8 mouse cellular contexts compared by ENCODE assay signal in the genomic region with DNA sequence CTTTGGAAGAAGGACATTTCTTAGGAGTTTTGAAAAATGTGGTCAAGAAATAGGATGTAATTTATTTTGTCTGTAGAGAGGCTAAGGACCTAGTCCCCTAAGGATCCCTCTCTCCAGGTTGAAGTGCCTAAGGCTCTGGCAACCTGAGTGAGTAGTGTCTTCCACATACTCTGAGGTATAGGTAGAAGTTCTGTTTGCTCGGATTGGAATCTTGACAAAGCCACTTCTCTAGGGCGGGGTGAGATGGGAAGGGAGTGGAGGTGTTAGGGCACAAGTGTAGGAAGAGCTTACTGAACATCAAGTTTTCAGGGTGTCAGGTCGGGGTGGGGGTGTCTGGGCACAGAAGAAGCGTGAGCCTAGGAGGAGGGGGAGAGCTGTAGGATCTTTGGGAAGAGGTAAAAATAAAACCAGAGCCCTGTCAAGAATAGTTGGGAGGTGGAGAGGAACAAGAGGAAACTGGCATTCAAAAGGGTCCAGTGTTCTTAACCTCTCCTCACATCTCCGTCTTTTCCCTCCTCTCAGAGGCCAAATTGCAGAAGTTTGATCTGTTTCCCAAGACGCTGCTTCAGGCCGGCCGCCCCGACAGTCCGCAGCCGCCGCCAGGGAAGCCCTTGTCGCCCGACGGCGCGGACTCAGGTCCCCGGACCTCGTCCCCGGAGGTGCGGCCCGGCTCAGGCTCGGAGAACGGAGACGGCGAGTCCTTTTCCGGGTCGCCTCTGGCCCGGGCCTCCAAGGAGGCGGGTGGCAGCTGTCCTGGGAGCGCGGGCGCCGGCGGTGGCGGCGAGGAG. TPM values are rescaled to one million over a fixed set of nuclear protein-coding genes. Genes with fewer than 3 reads are reported as not detected.
DNase-seq lines count a peak whose midpoint lies in the region; ATAC-seq and TF ChIP-seq lines count a peak whose summit lies in the region.
"Had no signal": no experiment of that assay in that cellular context is flagged by ENCODE, and none has a peak within 500 bp of the region (broad histone marks: within the 10 kb centered on the region; RNA-seq: fewer than 3 reads in every experiment).

No protein-coding gene starts in this region.

- H3K9ac ChIP-seq in lung, embryonic 14.5 days: no peak overlapping the region
- no peak overlapping the region for H3K9ac ChIP-seq in embryonic facial prominence, embryonic 15.5 days
- H3K9ac ChIP-seq in intestine, embryonic 16.5 days (ENCODE audit: low read depth, low read length): no peak overlapping the region

- H3K36me3 ChIP-seq in lung, embryonic 14.5 days (ENCODE audit: insufficient read depth): no peaks in the 10 kb centered on the region
- H3K36me3 ChIP-seq in embryonic facial prominence, embryonic 15.5 days: no peaks in the 10 kb centered on the region
- H3K36me3 ChIP-seq in intestine, embryonic 16.5 days (ENCODE audit: control insufficient read depth, insufficient read depth, low read length): no peaks in the 10 kb centered on the region
- no peaks in the 10 kb centered on the region for H3K36me3 ChIP-seq in small intestine, adult 2 months (ENCODE audit: control insufficient read depth, insufficient read depth, low read length)

- no peak for TF ChIP-seq POLR2A in small intestine, adult 2 months (IDR thresholded peaks at IDR 0.05; ENCODE audit: low read depth, low read length)

- no peaks in the 10 kb centered on the region for H3K4me1 ChIP-seq in lung, embryonic 14.5 days (ENCODE audit: insufficient read depth)
- peaks cover 51% of the 10 kb centered on the region for H3K4me1 ChIP-seq in embryonic facial prominence, embryonic 15.5 days
- peaks cover 27% of the 10 kb centered on the region for H3K4me1 ChIP-seq in intestine, embryonic 16.5 days (ENCODE audit: control insufficient read depth, insufficient read depth, low read length)
- H3K4me1 ChIP-seq in small intestine, adult 2 months (ENCODE audit: control insufficient read depth, insufficient read depth, insufficient read length, low read length): peaks cover 29% of the 10 kb centered on the region

- no peak for ATAC-seq in lung, embryonic 14.5 days (ENCODE audit: insufficient read depth)
- no peak for ATAC-seq in embryonic facial prominence, embryonic 15.5 days (ENCODE audit: insufficient number of reproducible peaks, low FRiP score, low TSS enrichment, low read depth)
- ATAC-seq in intestine, embryonic 16.5 days: no peak

- H3K9me3 ChIP-seq in lung, embryonic 14.5 days (ENCODE audit: low read depth, low read length): no peaks in the 10 kb centered on the region
- no peaks in the 10 kb centered on the region for H3K9me3 ChIP-seq in embryonic facial prominence, embryonic 15.5 days (replicated peaks)
- H3K9me3 ChIP-seq in intestine, embryonic 16.5 days (ENCODE audit: control insufficient read depth, low read length): no peaks in the 10 kb centered on the region; the same call in 1 of the 2 replicates

- H3K4me3 ChIP-seq in lung, embryonic 14.5 days (ENCODE audit: low read depth, low read length): peak overlapping the region; percentile 32
- H3K4me3 ChIP-seq in embryonic facial prominence, embryonic 15.5 days (replicated peaks): peak overlapping the region; percentile 46
- peak overlapping the region; percentile 39 for H3K4me3 ChIP-seq in intestine, embryonic 16.5 days (ENCODE audit: low read length)
- peak overlapping the region; percentile 41 for H3K4me3 ChIP-seq in small intestine, adult 2 months (ENCODE audit: low read depth, low read length)

- no peak overlapping the region for H3K27ac ChIP-seq in lung, embryonic 14.5 days (ENCODE audit: low read depth)
- H3K27ac ChIP-seq in embryonic facial prominence, embryonic 15.5 days (replicated peaks): no peak overlapping the region
- no peak overlapping the region for H3K27ac ChIP-seq in intestine, embryonic 16.5 days (ENCODE audit: low read length)
- H3K27ac ChIP-seq in small intestine, adult 2 months (ENCODE audit: insufficient read depth, low read depth, low read length): no peak overlapping the region

- DNase-seq in lung, embryonic 14.5 days: no peak
- DNase-seq in lung, adult 18-20 months: no peak
- no peak for DNase-seq in MN1 (ENCODE audit: low spot score)
- no peak for DNase-seq in left cerebral cortex, postnatal 14 days (ENCODE audit: low spot score in 2 of 2)

- 3% methylated on average over 37 of the region's 37 CpGs for WGBS in lung, embryonic 14.5 days
- WGBS in embryonic facial prominence, embryonic 15.5 days: 8% methylated on average over 37 of the region's 37 CpGs
- WGBS in intestine, embryonic 16.5 days: 2% methylated on average over 37 of the region's 37 CpGs
- 4% methylated on average over 37 of the region's 37 CpGs for WGBS in small intestine, adult 2 months

- H3K4me2 ChIP-seq in lung, embryonic 14.5 days: peak overlapping the region; percentile 57
- H3K4me2 ChIP-seq in embryonic facial prominence, embryonic 15.5 days (replicated peaks): peak overlapping the region; percentile 64
- H3K4me2 ChIP-seq in intestine, embryonic 16.5 days (ENCODE audit: low read depth, low read length): peak overlapping the region; percentile 52; the same call in 1 of the 2 replicates

- intact Hi-C loops in left cerebral cortex, postnatal 14 days (cut with DNase I): loop anchor here (5.0 kb wide), 2 partner anchors 219 to 306 kb away; no protein-coding TSS in a partner anchor

- H3K27me3 ChIP-seq in lung, embryonic 14.5 days (ENCODE audit: insufficient read depth, low read length): peaks cover 99% of the 10 kb centered on the region
- peaks cover 98% of the 10 kb centered on the region for H3K27me3 ChIP-seq in embryonic facial prominence, embryonic 15.5 days
- peaks cover 95% of the 10 kb centered on the region for H3K27me3 ChIP-seq in intestine, embryonic 16.5 days (replicated peaks; ENCODE audit: control insufficient read depth, insufficient read depth, low read length)
- peaks cover 97% of the 10 kb centered on the region for H3K27me3 ChIP-seq in small intestine, adult 2 months (ENCODE audit: control insufficient read depth, insufficient read depth, low read length)

- TF ChIP-seq CTCF in lung, embryonic 14.5 days (IDR thresholded peaks at IDR 0.05; ENCODE audit: low read depth): no peak
- no peak for TF ChIP-seq CTCF in small intestine, adult 2 months (IDR thresholded peaks at IDR 0.05; ENCODE audit: extremely low read depth, insufficient read length, insufficient replicate concordance, low read depth, low read length)

RNA-seq across cellular contexts. Expression of a gene that starts 3.4 kb away (rescaled TPM):
- polyA plus RNA-seq in lung, embryonic 14.5 days (2014; fragmentation: Nextera tagmentation; extraction: Ambion mirVana): 0.05 TPM in 2 replicates
- 0.50 and 0.89 TPM in 2 replicates for polyA plus RNA-seq in embryonic facial prominence, embryonic 15.5 days (2015; fragmentation: Nextera tagmentation; extraction: Ambion mirVana)
- 0.07 TPM in 1 of 2 replicates, not detected in the other for polyA plus RNA-seq in intestine, embryonic 16.5 days (2015; fragmentation: Nextera tagmentation; extraction: Ambion mirVana)
- polyA plus RNA-seq in small intestine, adult 2 months (2012; rRNA removed): 0.51 and 0.93 TPM in 2 replicates
- 1 to 10 TPM; 2.5 to 3.9 TPM for total RNA-seq in left cerebral cortex, postnatal 14 days (2021)
- total RNA-seq: neutrophil, adult 5-6 weeks had no signal
